Mouse (Mus musculus) E14TG2a.4 (cell line): Measurements from ENCODE around the gene Zcchc14.

Experiments
- H3K27me3 ChIP-seq: 2 replicates; pipeline ENCODE4 v1.6.1; 2014; ENCODE audit warnings: low read length, control low read depth; ENCODE audit not compliant: insufficient read depth
- H3K36me3 ChIP-seq: 2 replicates; pipeline ENCODE4 v1.6.1; 2014; ENCODE audit warnings: low read length, control low read depth; ENCODE audit not compliant: insufficient read depth
- H3K4me1 ChIP-seq: replicated peaks from 2 replicates; pipeline ENCODE4 v1.6.1; 2014; ENCODE audit warnings: low read depth, low read length, control low read depth
- H3K4me3 ChIP-seq: replicated peaks from 2 replicates; pipeline ENCODE4 v1.5.1; 2014; ENCODE audit warnings: mild to moderate bottlenecking, low read length
- H3K9me3 ChIP-seq: 2 replicates; pipeline ENCODE4 v1.6.1; 2014; ENCODE audit warnings: low read length, control low read depth
- CTCF ChIP-seq: conservative IDR thresholded peaks from 2 replicates; pipeline ENCODE4 v1.5.1; 2014; ENCODE audit warnings: low read length
- NANOG ChIP-seq: IDR thresholded peaks from 2 replicates; pipeline ENCODE4 v1.6.1; 2014; ENCODE audit warnings: borderline replicate concordance, low read length, mixed read lengths
- POU5F1 ChIP-seq: IDR thresholded peaks from 2 replicates; pipeline ENCODE4 v1.6.1; 2014; ENCODE audit warnings: low read length, borderline replicate concordance

The Zcchc14 gene

DNA sequence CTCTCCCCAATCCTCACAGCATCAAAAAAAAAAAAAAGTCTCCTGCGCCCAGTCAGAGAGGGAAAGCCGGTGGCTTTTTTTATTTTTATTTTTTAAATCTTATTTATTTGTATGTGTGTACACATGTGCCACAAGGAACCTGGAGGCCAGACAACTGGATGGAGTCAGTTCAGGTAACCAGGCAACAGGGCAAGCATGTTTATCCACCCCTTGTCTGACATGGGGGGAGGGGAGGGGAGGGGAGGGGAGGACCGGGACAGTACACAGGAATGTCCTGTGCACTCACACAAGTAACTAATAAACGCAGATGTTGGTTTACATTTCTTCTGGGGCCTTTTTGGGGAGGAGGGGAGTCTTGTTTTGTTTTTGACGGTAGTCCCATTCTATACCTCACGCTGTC is 89.0 kb downstream of the Zcchc14 start:
- H3K9me3 ChIP-seq, result no peaks in the 10 kb centered on the region
- no peak overlapping the region for H3K4me3 ChIP-seq
- H3K4me1 ChIP-seq, result peaks cover 75% of the 10 kb centered on the region
- TF ChIP-seq CTCF, result no peak
- no peak for TF ChIP-seq POU5F1
- H3K27me3 ChIP-seq, result no peaks in the 10 kb centered on the region
- H3K36me3 ChIP-seq, result peaks cover 60% of the 10 kb centered on the region

GRCm38 (mm10) chr8:121562941-121563351 is 89.8 kb downstream of the Zcchc14 start:
- peaks cover 75% of the 10 kb centered on the region for H3K4me1 ChIP-seq
- H3K36me3 ChIP-seq, result peaks cover 67% of the 10 kb centered on the region
- H3K9me3 ChIP-seq, result no peaks in the 10 kb centered on the region
- TF ChIP-seq CTCF, result no peak
- TF ChIP-seq POU5F1, result no peak
- TF ChIP-seq NANOG, result no peak
- 0 out of 2 replicates have a peak overlapping the region, but pooled peaks have one; percentile 4 for H3K4me3 ChIP-seq
- H3K27me3 ChIP-seq, result no peaks in the 10 kb centered on the region

- Histone ChIP-seq H3K4me1 (peaks cover 70% of the 10 kb centered on the region), H3K36me3 (peaks cover 71% of the 10 kb centered on the region), H3K9me3 (no peaks in the 10 kb centered on the region), H3K4me3 (no peak overlapping the region), H3K27me3 (no peaks in the 10 kb centered on the region)
- no peak for TF ChIP-seq POU5F1
- no peak for TF ChIP-seq CTCF
- TF ChIP-seq NANOG, result no peak
Observed at GRCm38 (mm10) chr8:121561636-121562345, 90.9 kb downstream of the Zcchc14 start.

GRCm38 (mm10) chr8:121560432-121561100 is 92.1 kb downstream of the Zcchc14 start:
- Histone ChIP-seq H3K27me3 (no peaks in the 10 kb centered on the region), H3K9me3 (no peaks in the 10 kb centered on the region), H3K36me3 (peaks cover 66% of the 10 kb centered on the region), H3K4me3 (no peak overlapping the region), H3K4me1 (peaks cover 67% of the 10 kb centered on the region)
- TF ChIP-seq CTCF (no peak), NANOG (no peak), POU5F1 (no peak)

GRCm38 (mm10) chr8:121559801-121560200 is 92.9 kb downstream of the Zcchc14 start:
- H3K27me3 ChIP-seq, result no peaks in the 10 kb centered on the region
- H3K36me3 ChIP-seq, result peaks cover 66% of the 10 kb centered on the region
- H3K4me3 ChIP-seq, result no peak overlapping the region
- peaks cover 67% of the 10 kb centered on the region for H3K4me1 ChIP-seq
- H3K9me3 ChIP-seq, result no peaks in the 10 kb centered on the region
- TF ChIP-seq POU5F1 (no peak), CTCF (no peak), NANOG (no peak)

- no peak for TF ChIP-seq NANOG
- peak; percentile 11; the same call in 1 of the 2 replicates for TF ChIP-seq CTCF
- peaks cover 75% of the 10 kb centered on the region for H3K36me3 ChIP-seq
- no peaks in the 10 kb centered on the region for H3K27me3 ChIP-seq
- peak overlapping the region; percentile 32; the same call in 1 of the 2 replicates for H3K4me3 ChIP-seq
- peaks cover 70% of the 10 kb centered on the region for H3K4me1 ChIP-seq
- H3K9me3 ChIP-seq, result no peaks in the 10 kb centered on the region
Observed at GRCm38 (mm10) chr8:121558538-121558937, 94.2 kb downstream of the Zcchc14 start.

GRCm38 (mm10) chr8:121557746-121558145 is 95.0 kb downstream of the Zcchc14 start:
- no peaks in the 10 kb centered on the region for H3K9me3 ChIP-seq
- H3K36me3 ChIP-seq, result peaks cover 76% of the 10 kb centered on the region
- H3K27me3 ChIP-seq, result no peaks in the 10 kb centered on the region
- TF ChIP-seq POU5F1 (no peak), CTCF (no peak), NANOG (no peak)
- H3K4me3 ChIP-seq, result no peak overlapping the region
- peaks cover 69% of the 10 kb centered on the region for H3K4me1 ChIP-seq

- Histone ChIP-seq H3K9me3 (no peaks in the 10 kb centered on the region), H3K36me3 (peaks cover 76% of the 10 kb centered on the region), H3K4me1 (peaks cover 80% of the 10 kb centered on the region), H3K4me3 (peak overlapping the region; percentile 35), H3K27me3 (no peaks in the 10 kb centered on the region)
- TF ChIP-seq NANOG (no peak), CTCF (no peak), POU5F1 (no peak)
Observed at GRCm38 (mm10) chr8:121553831-121554475, 98.7 kb downstream of the Zcchc14 start.
